Mouse (Mus musculus): ENCODE results near the gene Btnl10.

Gene Btnl10

GRCm38 (mm10) chr11:58959186-58959825, 41.6 kb downstream of the Btnl10 start:
- DNase-seq (ENCODE audit: low read depth) = peak; percentile 52

- DNase-seq (ENCODE audit: low read depth) = peak; percentile 95
Observed at GRCm38 (mm10) chr11:58959921-58960465, 42.3 kb downstream of the Btnl10 start.

GRCm38 (mm10) chr11:58961364-58962177, 43.9 kb downstream of the Btnl10 start:
- DNase-seq (ENCODE audit: low read depth) = no peak

- no peak for DNase-seq (ENCODE audit: low read depth)
Observed at GRCm38 (mm10) chr11:58963543-58963942, 45.8 kb downstream of the Btnl10 start.

- no peak for DNase-seq (ENCODE audit: low read depth)
Observed at GRCm38 (mm10) chr11:58964216-58964615, 46.5 kb downstream of the Btnl10 start.

- DNase-seq (ENCODE audit: low read depth) = peak; percentile 21
Observed at GRCm38 (mm10) chr11:58965001-58965760, 47.5 kb downstream of the Btnl10 start.

GRCm38 (mm10) chr11:58967346-58967745, 49.6 kb downstream of the Btnl10 start:
- DNase-seq (ENCODE audit: low read depth) = peak; percentile 68

- DNase-seq (ENCODE audit: low read depth) = no peak
Observed at GRCm38 (mm10) chr11:58968551-58968950, 50.8 kb downstream of the Btnl10 start.

- DNase-seq (ENCODE audit: low read depth) = no peak
Observed at GRCm38 (mm10) chr11:58969027-58969426, 51.3 kb downstream of the Btnl10 start.

GRCm38 (mm10) chr11:58969659-58970058, 52.0 kb downstream of the Btnl10 start:
- no peak for DNase-seq (ENCODE audit: low read depth)

- no peak for DNase-seq (ENCODE audit: low read depth)
Observed at GRCm38 (mm10) chr11:58970831-58971530, 53.3 kb downstream of the Btnl10 start.

GRCm38 (mm10) chr11:58971796-58972195, 54.1 kb downstream of the Btnl10 start:
- DNase-seq (ENCODE audit: low read depth) = no peak

- DNase-seq (ENCODE audit: low read depth) = no peak
Observed at GRCm38 (mm10) chr11:58974414-58974813, 56.7 kb downstream of the Btnl10 start.

Data from 416B (cell line).